Mouse (Mus musculus): ENCODE results near the gene Vmn2r88. TPM values are rescaled to one million over a fixed set of nuclear protein-coding genes. Genes with fewer than 3 reads are reported as not detected.
"Not testable (repeated sequence)": the region's sequence is repeated elsewhere in the genome, so short reads cannot be mapped to it uniquely, and the experiment has no call there.

Vmn2r88 gene
- polyA plus RNA-seq (2015; fragmentation: Nextera tagmentation; extraction: Ambion mirVana): not detected in 2 replicates

DNA sequence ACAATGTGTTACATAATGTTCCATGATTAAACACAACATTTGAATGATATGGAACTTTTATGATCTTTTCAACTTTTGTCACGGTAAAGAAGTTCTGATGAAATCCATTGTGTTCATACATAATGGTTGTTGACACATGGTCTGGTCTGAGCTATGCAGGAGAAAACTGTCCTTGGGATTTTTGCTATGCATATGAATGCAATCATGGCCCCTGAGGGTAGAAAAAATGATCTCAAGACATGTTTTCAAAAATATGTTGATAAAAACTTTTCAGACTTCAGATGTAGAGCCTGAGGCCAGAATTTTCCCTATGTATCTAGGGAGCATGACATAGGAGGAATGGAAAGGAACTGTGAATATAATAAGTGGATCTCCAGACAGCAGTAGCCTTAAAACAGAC is at the start of gene Vmn2r88:
Gene Vmn2r88 (plus strand): TSS at position 301 of the 400 bp plus-strand sequence.
- Histone ChIP-seq H3K9ac (no peak within 1 kb of the TSS), H3K4me1 (replicated peaks) (no peaks in the 10 kb centered on the region), H3K4me2 (no peak within 1 kb of the TSS), H3K36me3 (no peaks in the 10 kb centered on the region), H3K27ac (no peak within 1 kb of the TSS), H3K27me3 (no peaks in the 10 kb centered on the region), H3K9me3 (replicated peaks) (no peaks in the 10 kb centered on the region), H3K4me3 (no peak within 1 kb of the TSS)
- no peak for ATAC-seq (replicated peaks; ENCODE audit: insufficient number of reproducible peaks, insufficient read depth, low FRiP score, low read depth)
- WGBS: 69% methylated on average over 1 of the region's 1 CpGs

DNA sequence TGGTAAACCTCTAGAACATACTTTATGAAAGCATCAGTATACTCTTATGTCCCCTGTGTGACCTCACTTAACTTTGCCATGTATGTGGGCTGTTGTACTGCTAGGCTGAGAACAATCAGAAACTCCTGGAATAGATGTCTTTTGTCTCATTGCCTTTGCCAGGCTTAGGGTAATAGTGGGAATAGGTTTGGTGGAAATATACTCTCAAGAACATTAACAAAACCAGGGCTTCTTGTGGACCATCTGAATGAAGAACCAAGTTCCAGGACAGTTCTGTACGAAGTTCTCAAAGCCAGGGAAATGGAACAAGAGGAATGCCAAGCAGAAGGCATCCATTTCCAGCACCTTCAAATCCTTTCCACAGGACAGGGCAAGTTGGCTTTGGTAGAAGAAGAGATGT is 49.2 kb upstream of the Vmn2r88 start, which contains the start of gene Gm7247:
Gene Gm7247 (plus strand): TSS at position 301 of the 400 bp plus-strand sequence.
- WGBS: 93% methylated on average over 1 of the region's 1 CpGs
- no peak within 1 kb of the TSS for H3K4me2 ChIP-seq
- no peak for ATAC-seq (replicated peaks; ENCODE audit: insufficient number of reproducible peaks, insufficient read depth, low FRiP score, low read depth)
- no peak within 1 kb of the TSS for H3K9ac ChIP-seq
- no peak within 1 kb of the TSS for H3K4me3 ChIP-seq
- H3K27me3 ChIP-seq: peaks cover 3% of the 10 kb centered on the region; the same call in 1 of the 2 replicates
- no peak within 1 kb of the TSS for H3K27ac ChIP-seq
- H3K36me3 ChIP-seq: no peaks in the 10 kb centered on the region
- no peaks in the 10 kb centered on the region for H3K4me1 ChIP-seq (replicated peaks)
- no peaks in the 10 kb centered on the region for H3K9me3 ChIP-seq (replicated peaks)

DNA sequence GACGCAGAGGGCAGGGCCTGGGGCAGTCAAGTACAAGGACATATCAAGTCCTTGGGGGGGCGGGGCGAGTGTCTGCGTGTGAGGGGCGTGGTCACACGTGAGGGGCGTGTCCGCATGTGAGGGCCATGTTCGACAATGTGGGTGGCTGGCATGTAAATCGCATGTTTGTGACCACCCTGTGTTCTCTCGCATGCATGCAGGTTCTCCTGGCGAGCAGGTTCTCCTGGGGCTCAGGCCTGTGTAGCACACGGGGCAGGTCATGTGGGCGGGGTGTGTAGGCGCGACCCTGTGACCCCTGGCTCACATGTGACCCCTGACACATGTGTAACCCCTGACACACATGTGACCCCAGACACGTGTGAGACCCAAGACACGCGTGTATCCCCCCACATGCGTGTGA is 27.8 kb upstream of the Vmn2r88 start:
- no peak overlapping the region for H3K27ac ChIP-seq
- 0 out of 2 replicates have a peak, but pooled peaks have one; percentile 7 for ATAC-seq (replicated peaks; ENCODE audit: insufficient number of reproducible peaks, insufficient read depth, low FRiP score, low read depth)
- H3K4me1 ChIP-seq (replicated peaks): no peaks in the 10 kb centered on the region
- no peaks in the 10 kb centered on the region; the same call in 1 of the 2 replicates for H3K9me3 ChIP-seq (replicated peaks)
- no peak overlapping the region for H3K4me2 ChIP-seq
- no peak overlapping the region for H3K4me3 ChIP-seq
- no peaks in the 10 kb centered on the region for H3K36me3 ChIP-seq
- 92% methylated on average over 20 of the region's 20 CpGs for WGBS
- H3K9ac ChIP-seq: no peak overlapping the region
- no peaks in the 10 kb centered on the region for H3K27me3 ChIP-seq

DNA sequence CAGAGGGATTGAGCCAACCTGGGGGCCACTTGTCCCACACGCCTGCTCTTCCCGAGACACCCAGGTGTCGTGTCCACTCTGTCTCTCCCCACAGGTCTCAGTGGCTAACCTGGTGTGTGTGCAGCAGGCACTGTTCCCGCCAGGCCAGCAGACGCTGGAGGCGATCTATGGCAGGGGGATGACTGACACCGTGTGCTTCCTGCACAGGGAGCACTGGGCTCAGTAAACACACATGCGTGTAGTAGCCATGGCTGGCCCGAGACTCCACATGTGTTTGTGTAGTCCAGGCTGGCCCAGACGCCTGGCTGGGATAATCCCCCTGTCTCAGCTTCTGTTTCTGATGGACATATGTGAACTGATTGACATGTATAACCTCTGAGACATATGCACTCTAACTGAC is 26.3 kb upstream of the Vmn2r88 start:
- H3K9ac ChIP-seq: no peak overlapping the region
- no peaks in the 10 kb centered on the region; the same call in 1 of the 2 replicates for H3K9me3 ChIP-seq (replicated peaks)
- 91% methylated on average over 10 of the region's 10 CpGs for WGBS
- no peak overlapping the region for H3K27ac ChIP-seq
- no peaks in the 10 kb centered on the region for H3K36me3 ChIP-seq
- no peaks in the 10 kb centered on the region for H3K4me1 ChIP-seq (replicated peaks)
- H3K27me3 ChIP-seq: no peaks in the 10 kb centered on the region
- no peak overlapping the region for H3K4me2 ChIP-seq
- H3K4me3 ChIP-seq: no peak overlapping the region
- ATAC-seq (replicated peaks; ENCODE audit: insufficient number of reproducible peaks, insufficient read depth, low FRiP score, low read depth): no peak

DNA sequence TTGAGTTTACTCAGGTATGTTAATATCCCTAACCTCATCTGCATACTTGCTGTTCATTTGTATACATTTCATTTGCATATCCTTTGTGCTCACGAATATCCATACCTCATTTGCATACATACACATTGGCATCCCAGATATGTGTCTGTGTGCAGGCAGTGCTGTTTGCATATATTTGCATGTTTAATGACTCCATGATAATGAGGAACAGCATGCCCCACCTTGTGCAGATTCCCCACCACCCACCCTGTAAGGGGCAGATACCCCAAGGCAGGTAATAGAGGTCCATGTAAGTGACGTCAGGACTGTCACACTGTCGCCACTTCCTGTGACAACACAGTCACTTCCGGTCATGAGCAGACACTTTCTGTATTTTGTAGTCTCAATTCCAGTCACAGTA is 24.9 kb upstream of the Vmn2r88 start:
- Histone ChIP-seq H3K27me3 (no peaks in the 10 kb centered on the region), H3K4me3 (no peak overlapping the region), H3K4me2 (no peak overlapping the region), H3K9me3 (replicated peaks) (no peaks in the 10 kb centered on the region; the same call in 1 of the 2 replicates), H3K27ac (no peak overlapping the region), H3K4me1 (replicated peaks) (no peaks in the 10 kb centered on the region), H3K36me3 (no peaks in the 10 kb centered on the region), H3K9ac (no peak overlapping the region)
- WGBS: 88% methylated on average over 4 of the region's 4 CpGs
- ATAC-seq (replicated peaks; ENCODE audit: insufficient number of reproducible peaks, insufficient read depth, low FRiP score, low read depth): no peak

DNA sequence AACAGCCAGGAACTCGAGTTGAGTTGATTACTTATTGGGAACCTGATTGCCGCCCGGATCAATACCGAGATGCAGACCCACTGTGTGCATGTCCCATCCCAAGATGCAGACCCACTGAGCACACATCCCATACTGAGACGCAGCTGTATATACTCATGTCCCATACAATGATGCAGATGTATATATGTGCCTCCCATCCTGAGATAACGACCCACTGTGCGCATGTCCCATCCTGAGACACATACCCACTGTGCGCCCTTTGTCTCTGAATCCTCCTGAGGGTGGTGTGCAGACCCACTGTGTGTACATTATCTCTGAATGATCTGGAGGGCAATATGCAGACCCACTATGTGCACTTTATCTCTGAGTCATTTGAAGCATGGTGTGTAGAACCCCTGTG is 22.9 kb upstream of the Vmn2r88 start:
- Histone ChIP-seq H3K27me3 (no peaks in the 10 kb centered on the region), H3K4me3 (no peak overlapping the region), H3K4me2 (no peak overlapping the region), H3K27ac (no peak overlapping the region), H3K9ac (no peak overlapping the region), H3K4me1 (replicated peaks) (no peaks in the 10 kb centered on the region), H3K36me3 (no peaks in the 10 kb centered on the region), H3K9me3 (replicated peaks) (no peaks in the 10 kb centered on the region; the same call in 1 of the 2 replicates)
- ATAC-seq (replicated peaks; ENCODE audit: insufficient number of reproducible peaks, insufficient read depth, low FRiP score, low read depth): no peak
- WGBS: 93% methylated on average over 8 of the region's 8 CpGs

DNA sequence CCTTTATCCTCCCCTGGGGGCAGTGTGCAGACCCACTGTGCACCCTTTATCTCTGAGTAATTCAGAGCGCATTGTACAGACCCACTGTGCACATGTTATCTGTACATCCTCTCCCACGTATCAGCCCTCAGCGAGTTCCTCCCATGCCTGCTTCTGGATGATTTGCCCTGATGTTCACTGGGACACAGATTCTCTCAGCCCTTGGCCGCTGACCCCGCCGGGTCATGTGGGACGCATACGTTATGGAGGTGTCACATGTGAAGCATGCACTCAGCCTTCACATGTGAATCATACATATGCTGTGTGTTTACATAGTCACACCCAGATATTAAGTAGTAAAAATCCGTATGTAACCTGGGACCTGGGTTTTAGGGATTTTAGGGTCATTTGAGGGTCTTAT is 22.4 kb upstream of the Vmn2r88 start:
- Histone ChIP-seq H3K9me3 (replicated peaks) (no peaks in the 10 kb centered on the region; the same call in 1 of the 2 replicates), H3K27me3 (no peaks in the 10 kb centered on the region), H3K36me3 (no peaks in the 10 kb centered on the region), H3K27ac (no peak overlapping the region), H3K4me1 (replicated peaks) (no peaks in the 10 kb centered on the region), H3K4me3 (no peak overlapping the region), H3K9ac (no peak overlapping the region), H3K4me2 (no peak overlapping the region)
- ATAC-seq (replicated peaks; ENCODE audit: insufficient number of reproducible peaks, insufficient read depth, low FRiP score, low read depth): no peak
- 91% methylated on average over 9 of the region's 9 CpGs for WGBS

DNA sequence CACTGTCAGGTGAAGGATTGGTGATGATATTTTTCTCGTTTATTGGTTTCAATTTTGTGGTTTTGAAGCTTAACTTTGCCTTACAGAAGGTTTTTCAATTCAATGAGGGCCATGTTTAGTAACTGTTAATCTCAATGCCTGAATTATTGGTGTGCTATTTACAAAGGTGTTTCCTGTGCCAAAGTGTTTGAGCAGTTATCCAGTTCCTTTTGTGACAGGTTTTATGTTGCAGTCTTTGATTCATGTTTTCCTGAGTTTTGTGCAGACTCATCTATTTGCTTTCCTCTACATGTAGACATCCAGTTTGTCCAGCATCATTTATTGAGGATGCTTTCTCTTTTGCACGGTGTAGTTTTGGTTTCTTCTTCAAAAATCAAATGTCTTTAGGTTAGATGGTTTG is 13.3 kb downstream of the Vmn2r88 start:
- no peaks in the 10 kb centered on the region for H3K9me3 ChIP-seq (replicated peaks)
- ATAC-seq (replicated peaks; ENCODE audit: insufficient number of reproducible peaks, insufficient read depth, low FRiP score, low read depth): no peak
- H3K4me2 ChIP-seq: no peak overlapping the region
- 47% methylated on average over 2 of the region's 2 CpGs for WGBS
- no peak overlapping the region for H3K4me3 ChIP-seq
- no peaks in the 10 kb centered on the region for H3K27me3 ChIP-seq
- H3K36me3 ChIP-seq: no peaks in the 10 kb centered on the region
- no peaks in the 10 kb centered on the region for H3K4me1 ChIP-seq (replicated peaks)
- no peak overlapping the region for H3K27ac ChIP-seq
- no peak overlapping the region for H3K9ac ChIP-seq

DNA sequence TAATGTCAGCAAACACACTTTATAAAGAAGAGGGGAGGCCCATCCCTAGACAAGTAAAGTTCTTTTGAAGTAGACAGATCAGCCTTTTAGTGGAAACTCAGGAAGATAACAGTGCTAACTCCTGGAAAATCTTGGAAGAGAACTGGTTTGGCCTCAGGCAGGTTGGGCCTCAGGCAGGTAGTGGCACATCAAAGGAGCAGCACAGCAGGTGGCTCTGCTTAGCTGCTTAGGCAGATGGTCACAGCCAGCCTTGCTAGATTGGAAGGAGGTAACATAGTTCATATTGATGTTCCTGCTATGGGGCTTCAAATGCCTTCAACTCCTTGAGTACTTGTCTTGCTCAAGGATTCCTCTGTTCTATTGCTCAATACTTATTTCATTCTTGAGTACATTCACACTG is 19.5 kb downstream of the Vmn2r88 start:
- H3K9me3 ChIP-seq (replicated peaks); H3K27ac ChIP-seq; H3K27me3 ChIP-seq; H3K9ac ChIP-seq; H3K4me2 ChIP-seq; H3K36me3 ChIP-seq; H3K4me3 ChIP-seq; ATAC-seq (replicated peaks; ENCODE audit: insufficient number of reproducible peaks, insufficient read depth, low FRiP score, low read depth); H3K4me1 ChIP-seq (replicated peaks): not testable (repeated sequence)

DNA sequence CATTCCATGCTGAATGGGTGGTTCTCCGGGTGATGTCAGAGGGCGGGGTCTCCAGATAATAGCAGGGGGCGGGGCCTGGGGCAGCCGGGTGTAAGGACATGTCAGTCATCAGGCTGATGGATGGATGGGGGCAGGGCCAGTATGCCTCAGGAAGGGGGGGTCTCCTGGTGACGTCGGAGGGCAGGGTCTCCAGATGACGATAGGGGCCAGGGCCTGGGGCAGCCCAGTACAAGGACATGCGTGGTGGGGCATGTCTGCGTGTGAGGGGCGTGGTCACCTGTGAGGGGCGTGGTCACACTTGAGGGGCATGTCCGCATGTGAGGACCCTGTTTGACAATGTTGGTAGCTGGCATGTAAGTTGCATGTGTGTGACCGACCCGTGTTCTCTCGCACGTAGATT is 23.9 kb downstream of the Vmn2r88 start:
- no peaks in the 10 kb centered on the region for H3K4me1 ChIP-seq (replicated peaks)
- no peak overlapping the region for H3K4me2 ChIP-seq
- no peak overlapping the region for H3K27ac ChIP-seq
- 0 out of 2 replicates have a peak, but pooled peaks cover 4% of the 10 kb centered on the region for H3K9me3 ChIP-seq (replicated peaks)
- no peaks in the 10 kb centered on the region for H3K36me3 ChIP-seq
- H3K4me3 ChIP-seq: no peak overlapping the region
- no peak overlapping the region for H3K9ac ChIP-seq
- no peaks in the 10 kb centered on the region for H3K27me3 ChIP-seq
- 91% methylated on average over 16 of the region's 16 CpGs for WGBS
- 0 out of 2 replicates have a peak, but pooled peaks have one; percentile 35 for ATAC-seq (replicated peaks; ENCODE audit: insufficient number of reproducible peaks, insufficient read depth, low FRiP score, low read depth)

DNA sequence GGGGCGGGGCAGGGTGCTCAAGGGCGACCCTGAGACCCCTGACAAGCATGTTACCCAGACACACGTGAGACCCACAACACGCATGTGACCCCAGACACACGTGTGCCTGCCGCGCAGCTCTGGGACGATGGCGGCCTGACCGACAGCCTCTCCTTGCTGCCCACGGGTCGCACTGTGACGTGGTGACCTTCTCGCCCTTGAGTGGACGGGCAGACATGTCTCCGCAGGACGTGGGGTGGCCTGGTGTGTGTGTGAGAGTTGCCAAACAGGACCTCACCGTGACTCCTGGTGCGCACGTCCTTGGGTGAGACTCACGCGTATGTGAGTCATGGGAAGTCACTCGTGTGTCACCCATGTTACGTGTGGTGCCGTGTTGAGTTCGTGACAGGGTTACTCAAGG is 24.4 kb downstream of the Vmn2r88 start:
- 0 out of 2 replicates have a peak, but pooled peaks have one; percentile 31 for ATAC-seq (replicated peaks; ENCODE audit: insufficient number of reproducible peaks, insufficient read depth, low FRiP score, low read depth)
- WGBS: 96% methylated on average over 26 of the region's 26 CpGs

DNA sequence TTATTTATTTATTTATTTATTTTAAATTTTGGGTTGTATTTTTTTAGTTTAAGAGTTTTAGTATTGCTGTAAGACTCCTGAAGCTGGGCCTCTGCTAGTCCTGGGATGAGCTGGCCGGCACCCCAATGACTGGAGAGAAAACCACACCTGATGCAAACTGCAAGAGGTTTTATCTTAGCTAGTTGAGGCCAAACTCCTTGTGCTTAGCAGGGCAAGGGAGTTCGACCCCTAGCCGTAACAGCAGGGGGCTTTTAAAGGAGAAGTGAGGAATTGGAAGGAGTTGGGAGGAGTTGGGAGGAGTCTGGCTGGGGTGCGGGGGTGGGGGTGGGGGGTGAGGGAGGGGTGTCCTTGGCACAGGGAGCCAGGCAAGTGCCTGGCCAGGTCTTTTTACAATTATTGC is 28.3 kb downstream of the Vmn2r88 start:
- no peaks in the 10 kb centered on the region for H3K27me3 ChIP-seq
- 0 out of 2 replicates have a peak, but pooled peaks cover 4% of the 10 kb centered on the region for H3K9me3 ChIP-seq (replicated peaks)
- H3K27ac ChIP-seq: no peak overlapping the region
- H3K4me3 ChIP-seq: no peak overlapping the region
- WGBS: 87% methylated on average over 4 of the region's 4 CpGs
- no peak overlapping the region for H3K4me2 ChIP-seq
- no peak for ATAC-seq (replicated peaks; ENCODE audit: insufficient number of reproducible peaks, insufficient read depth, low FRiP score, low read depth)
- H3K9ac ChIP-seq: no peak overlapping the region
- H3K36me3 ChIP-seq: no peaks in the 10 kb centered on the region
- no peaks in the 10 kb centered on the region for H3K4me1 ChIP-seq (replicated peaks)

More for the DNA sequence above, 24.4 kb downstream of the Vmn2r88 start:
- no peaks in the 10 kb centered on the region for H3K4me1 ChIP-seq (replicated peaks)
- 0 out of 2 replicates have a peak, but pooled peaks cover 4% of the 10 kb centered on the region for H3K9me3 ChIP-seq (replicated peaks)
- no peak overlapping the region for H3K9ac ChIP-seq
- no peak overlapping the region for H3K4me2 ChIP-seq
- no peak overlapping the region for H3K4me3 ChIP-seq
- H3K27ac ChIP-seq: no peak overlapping the region
- H3K27me3 ChIP-seq: no peaks in the 10 kb centered on the region
- no peaks in the 10 kb centered on the region for H3K36me3 ChIP-seq

Measured in heart, embryonic 15.5 days (tissue).